ENCODE assay signal across 9 mouse cellular contexts in the genomic region with DNA sequence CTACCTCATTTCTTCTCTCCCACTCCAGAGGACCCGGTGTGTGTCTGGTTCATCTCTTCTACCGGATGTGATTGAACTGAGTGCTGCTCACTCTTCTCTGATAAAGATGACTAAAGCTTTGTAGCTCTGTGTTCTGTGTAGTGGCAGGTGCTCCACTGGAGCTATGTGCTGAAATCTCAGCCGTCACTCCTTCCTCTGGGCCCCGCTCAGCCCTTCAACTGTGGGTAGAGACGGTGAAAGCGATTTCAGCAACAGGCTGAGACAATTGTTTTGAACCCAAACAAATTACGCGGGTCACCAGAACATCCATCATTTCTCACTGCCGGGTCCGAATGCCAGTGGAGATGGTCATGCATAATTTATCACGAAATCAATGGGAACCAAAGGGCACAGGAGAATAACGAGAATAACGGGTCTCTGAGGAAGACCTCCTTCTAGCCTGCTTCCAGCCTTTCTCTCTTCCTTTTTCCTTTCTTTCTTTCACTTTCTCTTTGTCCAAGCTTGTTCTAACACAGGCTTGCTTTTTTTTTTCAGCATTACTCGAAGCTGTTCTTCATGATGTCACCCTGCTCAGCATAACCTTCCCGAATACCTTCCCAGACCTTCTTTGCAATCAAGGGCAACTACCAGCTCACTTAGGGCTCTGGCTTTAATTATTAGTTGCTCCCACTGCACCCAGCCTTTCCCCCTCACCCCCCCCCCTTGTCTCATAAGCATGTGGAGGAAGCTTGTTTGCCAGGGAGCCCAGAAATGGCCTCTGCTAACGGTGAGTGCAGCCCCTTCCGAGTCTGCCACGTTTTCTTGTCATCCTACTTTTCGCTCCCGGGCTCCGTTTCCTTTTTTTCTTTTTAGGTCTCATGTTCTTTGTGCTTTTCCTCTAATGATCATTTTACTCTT. TPM values are rescaled to one million over a fixed set of nuclear protein-coding genes. Genes with fewer than 3 reads are reported as not detected.
A peak's percentile ranks its signal among the peaks of the same experiment; 100 is the strongest.
DNase-seq lines count a peak whose midpoint lies in the region; ATAC-seq and TF ChIP-seq lines count a peak whose summit lies in the region.
"Had no signal": no experiment of that assay in that cellular context is flagged by ENCODE, and none has a peak within 500 bp of the region (broad histone marks: within the 10 kb centered on the region; RNA-seq: fewer than 3 reads in every experiment).

No protein-coding gene starts in this region.

- no peaks in the 10 kb centered on the region for H3K36me3 ChIP-seq in CH12.LX (replicated peaks in 1 of 2; ENCODE audit: control insufficient read depth in 1 of 2, insufficient read depth in 1 of 2, low read length in 1 of 2)
- no peaks in the 10 kb centered on the region for H3K36me3 ChIP-seq in forebrain, embryonic 13.5 days (ENCODE audit: poor library complexity, severe bottlenecking)

- intact Hi-C loops in gastrocnemius, adult 2 months (cut with DNase I): loop anchor here (5.0 to 10.0 kb wide), 2 partner anchors 114 to 476 kb away; a partner anchor contains a TSS

- no peaks in the 10 kb centered on the region for H3K79me2 ChIP-seq in CH12.LX (replicated peaks; ENCODE audit: control insufficient read depth, extremely low read depth, insufficient read depth, poor library complexity, severe bottlenecking)

- peak overlapping the region; percentile 63 for H3K4me2 ChIP-seq in CH12.LX (ENCODE audit: insufficient read depth, low read depth, poor library complexity, severe bottlenecking)
- peak overlapping the region; percentile 39 for H3K4me2 ChIP-seq in forebrain, embryonic 13.5 days

- peaks cover 14 to 32% of the 10 kb centered on the region in 2 experiments for H3K4me1 ChIP-seq in CH12.LX (ENCODE audit: control insufficient read depth in 1 of 2, insufficient read depth in 2 of 2)
- H3K4me1 ChIP-seq in forebrain, embryonic 13.5 days: peaks cover 50% of the 10 kb centered on the region

- no peak for TF ChIP-seq CTCF in gastrocnemius, adult 2 months (IDR thresholded peaks at IDR 0.05)
- TF ChIP-seq CTCF in CH12.LX (conservative IDR thresholded peaks at IDR 0.05 in 1 of 2, IDR thresholded peaks at IDR 0.05 in 1 of 2; ENCODE audit: low read depth in 2 of 2, low read length in 2 of 2): no peak

- no peaks in the 10 kb centered on the region for H3K27me3 ChIP-seq in CH12.LX (replicated peaks)
- H3K27me3 ChIP-seq in forebrain, embryonic 13.5 days: no peaks in the 10 kb centered on the region

- TF ChIP-seq RAD21 in CH12.LX (IDR thresholded peaks at IDR 0.05; ENCODE audit: low read depth, low read length): no peak

- TF ChIP-seq EP300 in CH12.LX (IDR thresholded peaks at IDR 0.05; ENCODE audit: low read length): no peak

- no peaks in the 10 kb centered on the region for H3K9me3 ChIP-seq in CH12.LX (replicated peaks; ENCODE audit: low read length)
- no peaks in the 10 kb centered on the region for H3K9me3 ChIP-seq in forebrain, embryonic 13.5 days (replicated peaks)

- H3K9ac ChIP-seq in CH12.LX (ENCODE audit: insufficient read depth, low read depth): peak overlapping the region; percentile 16; the same call in 1 of the 2 replicates
- H3K9ac ChIP-seq in forebrain, embryonic 13.5 days: peak overlapping the region; percentile 21; the same call in 1 of the 2 replicates

- H3K27ac ChIP-seq in gastrocnemius, adult 2 months: peak overlapping the region; percentile 61
- H3K27ac ChIP-seq in CH12.LX (ENCODE audit: insufficient read depth, low read depth): no peak overlapping the region
- H3K27ac ChIP-seq in forebrain, embryonic 13.5 days: peak overlapping the region; percentile 79

- H3K4me3 ChIP-seq in gastrocnemius, adult 2 months: peak overlapping the region; percentile 63
- no peak overlapping the region for H3K4me3 ChIP-seq in CH12.LX (replicated peaks in 1 of 3; ENCODE audit: low read depth in 2 of 3, low read length in 2 of 3, poor library complexity in 1 of 3)
- 0 out of 2 replicates have a peak overlapping the region, but pooled peaks have one; percentile 7 for H3K4me3 ChIP-seq in forebrain, embryonic 13.5 days

- DNase-seq in gastrocnemius, adult 2 months: no peak
- DNase-seq in gastrocnemius, postnatal 4 days (ENCODE audit: low spot score in 2 of 2): no peak
- no peak for DNase-seq in CH12.LX (ENCODE audit: extremely low read depth)
- DNase-seq in mesoderm, embryonic 11.5 days (ENCODE audit: low read depth, low spot score): peak; percentile 56
- no peak for DNase-seq in ovary, postnatal 36 days (ENCODE audit: low spot score)
- DNase-seq in layer of hippocampus, adult 9-11 months: no peak
- DNase-seq in gastrocnemius, adult 18-20 months (ENCODE audit: low spot score): no peak
- DNase-seq: kidney, adult 18-20 months had no signal

- in situ Hi-C loops in CH12.LX (cut with MboI; ENCODE audit: low pct_ligation_motif_present, low pct_unique_long_range_greater_than_20kb, low sequenced_read_pairs): loop anchor here (10.0 kb wide), 1 partner anchor 506 kb away; no protein-coding TSS in a partner anchor

- dilution Hi-C loops in CH12.LX (cut with MboI; ENCODE audit: extremely low pct_ligation_motif_present, extremely low pct_unique_long_range_greater_than_20kb, low sequenced_read_pairs): no loop called here

- no peak for TF ChIP-seq POLR2A in CH12.LX (IDR thresholded peaks at IDR 0.05; ENCODE audit: low read depth, low read length)

- ATAC-seq in forebrain, embryonic 13.5 days: peak; percentile 69

- 23% methylated on average over 21 of the region's 21 CpGs for WGBS in forebrain, embryonic 13.5 days

TF ChIP-seq in CH12.LX, 34 proteins besides CTCF, POLR2A, EP300 and RAD21:
- TF ChIP-seq IRF4 (IDR thresholded peaks at IDR 0.05; ENCODE audit: low read depth, low read length): 0 out of 2 replicates have a peak, but pooled peaks have one; percentile 27
- no peak for TF ChIP-seq TCF12 (IDR thresholded peaks at IDR 0.05; ENCODE audit: low read depth, low read length)
- TF ChIP-seq ELF1 (IDR thresholded peaks at IDR 0.05; ENCODE audit: low read depth, low read length): 0 out of 2 replicates have a peak, but pooled peaks have one; percentile 9
- TF ChIP-seq ZKSCAN1 (IDR thresholded peaks at IDR 0.05; ENCODE audit: borderline replicate concordance, low read depth, low read length): no peak
- TF ChIP-seq MEF2A (IDR thresholded peaks at IDR 0.05; ENCODE audit: borderline replicate concordance, low read depth, low read length): no peak
- TF ChIP-seq RCOR1 (conservative IDR thresholded peaks at IDR 0.05; ENCODE audit: low read depth, low read length): no peak
- TF ChIP-seq POLR2AphosphoS2 (IDR thresholded peaks at IDR 0.05; ENCODE audit: low read depth, low read length): no peak
- no peak for TF ChIP-seq PAX5 (IDR thresholded peaks at IDR 0.05; ENCODE audit: low read length)
- peak; percentile 63 for TF ChIP-seq ZNF384 (IDR thresholded peaks at IDR 0.05; ENCODE audit: low read depth, low read length)
- TF ChIP-seq SMC3 (IDR thresholded peaks at IDR 0.05; ENCODE audit: low read depth, low read length): no peak
- TF ChIP-seq TBP (conservative IDR thresholded peaks at IDR 0.05; ENCODE audit: low read depth, low read length): no peak
- no peak for TF ChIP-seq ZMIZ1 (IDR thresholded peaks at IDR 0.05; ENCODE audit: low read depth, low read length)
- no peak for TF ChIP-seq KAT2A (IDR thresholded peaks at IDR 0.05; ENCODE audit: insufficient replicate concordance, low read length)

RNA-seq across cellular contexts. Expression of a gene that starts 27.1 kb away (rescaled TPM):
- 10 to 100 TPM; 54.4 to 65.2 TPM for total RNA-seq in gastrocnemius, adult 2 months (2021)
- 10 to 100 TPM; 57.9 to 59.5 TPM for total RNA-seq in gastrocnemius, postnatal 4 days (2021)
- total RNA-seq in CH12.LX (2012; rRNA removed) (74.4 and 80.3 TPM in 2 replicates), CH12.LX (2014; rRNA removed) (51.9 and 52.6 TPM in 2 replicates)
- polyA plus RNA-seq in CH12.LX (2012; ENCODE audit: insufficient read length, low read depth): 91.1 and 97.8 TPM in 2 replicates
- polyA plus RNA-seq in forebrain, embryonic 13.5 days (2015; fragmentation: Nextera tagmentation; extraction: Ambion mirVana): 74.2 and 84.3 TPM in 2 replicates
- total RNA-seq in gastrocnemius, adult 18-20 months (2021): 10 to 100 TPM; 65.9 to 66.8 TPM

Comparison
In these comparisons a context has a peak if more than half of its experiments do, and no peak if none do; other contexts are left out.
1. H3K4me3 ChIP-seq: peak in gastrocnemius, adult 2 months (single experiment) and forebrain, embryonic 13.5 days (single experiment); none in CH12.LX (0 of 3).